Mouse (Mus musculus): Measurements from ENCODE around the gene Ikzf4. TPM values are rescaled to one million over a fixed set of nuclear protein-coding genes. Genes with fewer than 3 reads are reported as not detected.
"Not testable (repeated sequence)": the region's sequence is repeated elsewhere in the genome, so short reads cannot be mapped to it uniquely, and the experiment has no call there.

Gene Ikzf4
- total and polyA plus RNA-seq, 2 experiments: 0.09 to 0.80 TPM

- Histone ChIP-seq H3K79me2 (ENCODE audit: control insufficient read depth, insufficient read depth, low read length) (peaks cover 6% of the 10 kb centered on the region; the same call in 1 of the 2 replicates), H3K9ac (ENCODE audit: low read depth, low read length) (no peak overlapping the region), H3K4me3 (ENCODE audit: insufficient read depth, low read depth, low read length) (no peak overlapping the region), H3K4me1 (ENCODE audit: control insufficient read depth, insufficient read depth, low read length) (peaks cover 6% of the 10 kb centered on the region), H3K27me3 (ENCODE audit: control insufficient read depth, insufficient read depth, low read length) (no peaks in the 10 kb centered on the region), H3K27ac (replicated peaks; ENCODE audit: insufficient read depth, low read depth, low read length) (no peak overlapping the region), H3K36me3 (ENCODE audit: control insufficient read depth, insufficient read depth, low read length) (peaks cover 13% of the 10 kb centered on the region)
- TF ChIP-seq CTCF (IDR thresholded peaks at IDR 0.05; ENCODE audit: low read depth, low read length): no peak
- WGBS: 78% methylated on average over 3 of the region's 3 CpGs
- no peak for DNase-seq (ENCODE audit: extremely low read depth, low read depth, low spot score)
Observed at GRCm38 (mm10) chr10:128621986-128622520, 23.7 kb downstream of the Ikzf4 start.

GRCm38 (mm10) chr10:128620241-128620640 lies 25.6 kb downstream of the Ikzf4 start:
- TF ChIP-seq CTCF (IDR thresholded peaks at IDR 0.05; ENCODE audit: low read depth, low read length) (no peak), POLR2A (IDR thresholded peaks at IDR 0.05; ENCODE audit: extremely low read depth, insufficient read depth, low read length) (no peak)

GRCm38 (mm10) chr10:128619148-128619547 lies 26.6 kb downstream of the Ikzf4 start:
- H3K4me3 ChIP-seq (ENCODE audit: insufficient read depth, low read depth, low read length); H3K27me3 ChIP-seq (ENCODE audit: control insufficient read depth, insufficient read depth, low read length); H3K27ac ChIP-seq (replicated peaks; ENCODE audit: insufficient read depth, low read depth, low read length); H3K4me1 ChIP-seq (ENCODE audit: control insufficient read depth, insufficient read depth, low read length); DNase-seq (ENCODE audit: extremely low read depth, low read depth, low spot score); H3K79me2 ChIP-seq (ENCODE audit: control insufficient read depth, insufficient read depth, low read length); H3K36me3 ChIP-seq (ENCODE audit: control insufficient read depth, insufficient read depth, low read length); H3K9ac ChIP-seq (ENCODE audit: low read depth, low read length): not testable (repeated sequence)
- WGBS: 87% methylated on average over 5 of the region's 5 CpGs

More at GRCm38 (mm10) chr10:128620241-128620640, 25.6 kb downstream of the Ikzf4 start:
- no peaks in the 10 kb centered on the region for H3K79me2 ChIP-seq (ENCODE audit: control insufficient read depth, insufficient read depth, low read length)
- peaks cover 12% of the 10 kb centered on the region for H3K36me3 ChIP-seq (ENCODE audit: control insufficient read depth, insufficient read depth, low read length)
- no peaks in the 10 kb centered on the region for H3K27me3 ChIP-seq (ENCODE audit: control insufficient read depth, insufficient read depth, low read length)
- H3K9ac ChIP-seq (ENCODE audit: low read depth, low read length): no peak overlapping the region
- DNase-seq (ENCODE audit: extremely low read depth, low read depth, low spot score): no peak
- H3K4me1 ChIP-seq (ENCODE audit: control insufficient read depth, insufficient read depth, low read length): peaks cover 3% of the 10 kb centered on the region
- H3K4me3 ChIP-seq (ENCODE audit: insufficient read depth, low read depth, low read length): no peak overlapping the region
- no peak overlapping the region for H3K27ac ChIP-seq (replicated peaks; ENCODE audit: insufficient read depth, low read depth, low read length)

GRCm38 (mm10) chr10:128618570-128618969 lies 27.2 kb downstream of the Ikzf4 start:
- no peaks in the 10 kb centered on the region for H3K4me1 ChIP-seq (ENCODE audit: control insufficient read depth, insufficient read depth, low read length)

GRCm38 (mm10) chr10:128615798-128616448 lies 29.9 kb downstream of the Ikzf4 start:
- not testable (repeated sequence) for H3K79me2 ChIP-seq (ENCODE audit: control insufficient read depth, insufficient read depth, low read length); H3K9ac ChIP-seq (ENCODE audit: low read depth, low read length); H3K27me3 ChIP-seq (ENCODE audit: control insufficient read depth, insufficient read depth, low read length); H3K27ac ChIP-seq (replicated peaks; ENCODE audit: insufficient read depth, low read depth, low read length); H3K4me3 ChIP-seq (ENCODE audit: insufficient read depth, low read depth, low read length); H3K4me1 ChIP-seq (ENCODE audit: control insufficient read depth, insufficient read depth, low read length); H3K36me3 ChIP-seq (ENCODE audit: control insufficient read depth, insufficient read depth, low read length); DNase-seq (ENCODE audit: extremely low read depth, low read depth, low spot score)
- 81% methylated on average over 7 of the region's 7 CpGs for WGBS

More at GRCm38 (mm10) chr10:128618570-128618969, 27.2 kb downstream of the Ikzf4 start:
- TF ChIP-seq POLR2A (IDR thresholded peaks at IDR 0.05; ENCODE audit: extremely low read depth, insufficient read depth, low read length) (no peak), CTCF (IDR thresholded peaks at IDR 0.05; ENCODE audit: low read depth, low read length) (no peak)
- H3K9ac ChIP-seq (ENCODE audit: low read depth, low read length): no peak overlapping the region
- H3K36me3 ChIP-seq (ENCODE audit: control insufficient read depth, insufficient read depth, low read length): no peaks in the 10 kb centered on the region; the same call in 1 of the 2 replicates
- no peak overlapping the region for H3K4me3 ChIP-seq (ENCODE audit: insufficient read depth, low read depth, low read length)
- H3K79me2 ChIP-seq (ENCODE audit: control insufficient read depth, insufficient read depth, low read length): no peaks in the 10 kb centered on the region
- 95% methylated on average over 1 of the region's 1 CpGs for WGBS
- no peak for DNase-seq (ENCODE audit: extremely low read depth, low read depth, low spot score)
- H3K27me3 ChIP-seq (ENCODE audit: control insufficient read depth, insufficient read depth, low read length): no peaks in the 10 kb centered on the region
- no peak overlapping the region for H3K27ac ChIP-seq (replicated peaks; ENCODE audit: insufficient read depth, low read depth, low read length)

GRCm38 (mm10) chr10:128614934-128615333 lies 30.9 kb downstream of the Ikzf4 start:
- Histone ChIP-seq H3K4me1 (ENCODE audit: control insufficient read depth, insufficient read depth, low read length) (0 out of 2 replicates have a peak, but pooled peaks cover 2% of the 10 kb centered on the region), H3K4me3 (ENCODE audit: insufficient read depth, low read depth, low read length) (no peak overlapping the region), H3K79me2 (ENCODE audit: control insufficient read depth, insufficient read depth, low read length) (no peaks in the 10 kb centered on the region), H3K36me3 (ENCODE audit: control insufficient read depth, insufficient read depth, low read length) (no peaks in the 10 kb centered on the region), H3K27me3 (ENCODE audit: control insufficient read depth, insufficient read depth, low read length) (no peaks in the 10 kb centered on the region), H3K27ac (replicated peaks; ENCODE audit: insufficient read depth, low read depth, low read length) (no peak overlapping the region), H3K9ac (ENCODE audit: low read depth, low read length) (no peak overlapping the region)
- 62% methylated on average over 3 of the region's 3 CpGs for WGBS
- no peak for DNase-seq (ENCODE audit: extremely low read depth, low read depth, low spot score)
- 0 out of 2 replicates have a peak, but pooled peaks have one; percentile 7 for TF ChIP-seq CTCF (IDR thresholded peaks at IDR 0.05; ENCODE audit: low read depth, low read length)
- TF ChIP-seq POLR2A (IDR thresholded peaks at IDR 0.05; ENCODE audit: extremely low read depth, insufficient read depth, low read length): no peak

- DNase-seq (ENCODE audit: extremely low read depth, low read depth, low spot score); H3K9ac ChIP-seq (ENCODE audit: low read depth, low read length); H3K27me3 ChIP-seq (ENCODE audit: control insufficient read depth, insufficient read depth, low read length); H3K4me3 ChIP-seq (ENCODE audit: insufficient read depth, low read depth, low read length); H3K36me3 ChIP-seq (ENCODE audit: control insufficient read depth, insufficient read depth, low read length); H3K79me2 ChIP-seq (ENCODE audit: control insufficient read depth, insufficient read depth, low read length); H3K27ac ChIP-seq (replicated peaks; ENCODE audit: insufficient read depth, low read depth, low read length); H3K4me1 ChIP-seq (ENCODE audit: control insufficient read depth, insufficient read depth, low read length): not testable (repeated sequence)
- WGBS: 73% methylated on average over 4 of the region's 4 CpGs
Observed at GRCm38 (mm10) chr10:128613820-128614219, 32.0 kb downstream of the Ikzf4 start.

Measured in liver, adult 2 months (tissue).